Mouse (Mus musculus) thymus, adult 18-20 months (tissue): ENCODE measurements around the gene Cttnbp2nl.
A peak's percentile ranks its signal among the peaks of the same experiment; 100 is the strongest.

Experiments
- DNase-seq, 2 experiments: peaks; one replicate each; pipeline ENCODE4 v3.0.0; 2022; ENCODE audit warnings: mixed read lengths in 2 of 2

Gene Cttnbp2nl

GRCm38 (mm10) chr3:105052937-105053697 lies at the start of gene Cttnbp2nl:
Cttnbp2nl (minus strand) TSS chr3:105053146.
- DNase-seq = peak; percentile 76 to 82

DNA sequence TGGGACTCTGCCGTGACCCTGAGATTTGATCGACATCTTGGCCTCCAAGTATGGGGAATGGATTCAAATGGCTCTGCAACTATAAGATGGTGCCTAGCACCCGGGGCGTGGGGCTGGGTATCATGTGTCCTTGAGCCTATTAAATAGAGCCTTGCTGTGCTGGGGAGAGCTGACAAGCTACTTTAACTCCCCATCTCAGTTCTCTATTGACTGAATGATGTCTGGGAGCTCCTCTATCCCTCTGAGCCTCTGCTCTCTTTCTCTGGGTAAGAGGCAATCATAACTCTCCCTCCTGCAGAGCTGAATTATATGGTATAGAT lies 47.3 kb upstream of the Cttnbp2nl start:
- no peak for DNase-seq

GRCm38 (mm10) chr3:105099526-105100269 lies 46.8 kb upstream of the Cttnbp2nl start:
- DNase-seq = no peak

GRCm38 (mm10) chr3:105097581-105097980 lies 44.6 kb upstream of the Cttnbp2nl start:
- DNase-seq = no peak

DNA sequence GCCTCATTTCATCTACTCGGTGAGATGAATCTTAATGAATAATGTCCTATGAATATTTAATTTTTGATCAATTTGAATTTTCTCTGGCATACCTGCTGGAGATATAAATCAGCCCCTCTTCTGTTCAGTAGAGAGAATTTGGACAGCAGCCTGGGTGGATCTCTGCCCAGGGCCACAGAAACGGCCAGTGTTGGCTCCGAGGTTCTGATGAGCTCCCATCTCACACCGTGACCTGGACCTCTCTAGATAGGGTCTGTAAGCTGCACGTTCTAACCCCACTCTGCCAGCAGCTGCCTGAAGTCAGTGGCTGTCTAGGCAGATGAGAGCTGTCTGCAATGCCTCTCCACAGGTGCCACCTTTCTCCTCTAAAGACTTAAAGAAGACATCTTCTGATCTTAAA lies 42.1 kb upstream of the Cttnbp2nl start:
- DNase-seq = no peak

GRCm38 (mm10) chr3:105094448-105094847 lies 41.5 kb upstream of the Cttnbp2nl start:
- no peak for DNase-seq

- DNase-seq = no peak
These were observed 40.0 kb upstream of the Cttnbp2nl start for GRCm38 (mm10) chr3:105092721-105093505.

DNA sequence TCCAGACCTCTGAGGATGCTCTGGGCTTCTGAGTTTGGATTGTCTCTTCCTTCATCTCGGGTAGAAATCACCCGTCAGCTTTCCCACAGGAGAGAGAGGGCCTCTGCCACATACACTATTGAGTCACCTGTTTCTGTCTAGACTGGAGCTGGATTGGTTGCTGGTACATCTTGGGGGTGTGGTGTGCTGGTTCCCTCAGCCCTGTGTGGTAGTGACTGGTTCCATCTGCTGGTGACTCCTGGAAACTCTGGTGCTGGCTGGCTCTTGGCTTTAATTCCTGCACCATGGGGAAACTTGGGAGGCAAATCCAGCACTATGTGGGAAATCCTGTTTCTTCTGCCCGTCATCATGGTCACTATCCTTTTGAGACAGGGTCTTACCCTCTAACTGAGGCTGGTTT lies 38.0 kb upstream of the Cttnbp2nl start:
- no peak for DNase-seq

DNA sequence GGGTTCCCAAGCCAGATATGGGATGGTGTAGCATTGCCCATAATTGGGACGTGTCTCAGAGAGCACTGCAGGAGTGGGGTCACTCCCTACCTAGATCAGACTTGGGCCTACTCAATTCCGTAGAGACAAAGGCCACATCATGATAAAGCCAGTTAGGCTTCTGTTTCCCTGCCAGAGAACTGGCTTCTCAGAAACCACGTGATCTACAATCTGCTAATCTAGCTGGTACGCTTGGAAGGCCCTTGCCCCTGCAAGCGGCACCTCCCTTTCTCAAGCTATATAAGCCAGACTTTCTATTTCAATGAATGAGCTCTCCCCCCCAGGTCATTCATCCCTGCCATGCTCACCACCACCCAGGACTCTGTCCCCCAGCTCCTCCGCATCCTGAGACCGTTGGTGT lies 37.2 kb upstream of the Cttnbp2nl start:
- DNase-seq = no peak

GRCm38 (mm10) chr3:105088638-105089037 lies 35.7 kb upstream of the Cttnbp2nl start:
- DNase-seq = no peak

- DNase-seq = no peak
These were observed 34.4 kb upstream of the Cttnbp2nl start for GRCm38 (mm10) chr3:105087344-105087743.

GRCm38 (mm10) chr3:105078231-105078826 lies 25.4 kb upstream of the Cttnbp2nl start:
- DNase-seq = no peak

DNA sequence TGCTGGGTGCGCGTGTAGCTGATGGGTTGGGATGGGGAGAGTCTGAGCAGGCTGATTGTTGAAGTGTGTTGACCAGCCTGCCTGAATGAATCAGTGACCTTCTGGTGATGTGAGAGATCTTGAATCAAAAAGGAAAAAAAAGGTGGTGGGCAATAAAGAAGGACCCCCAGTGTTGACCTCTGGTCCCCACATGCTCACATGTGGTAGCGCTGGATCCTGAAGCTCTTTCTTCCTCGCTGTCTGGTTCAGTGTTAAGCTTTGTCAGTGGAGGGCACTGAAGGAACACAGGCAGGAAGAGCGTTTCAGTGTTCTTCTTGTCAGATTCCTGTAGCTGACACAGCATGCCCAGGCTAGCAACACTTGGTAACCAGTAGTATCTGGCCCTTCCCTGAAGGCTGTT lies 22.9 kb upstream of the Cttnbp2nl start:
- no peak for DNase-seq

- DNase-seq = no peak
These were observed 19.6 kb upstream of the Cttnbp2nl start for GRCm38 (mm10) chr3:105072536-105072935.

- no peak for DNase-seq
These were observed 18.3 kb upstream of the Cttnbp2nl start for GRCm38 (mm10) chr3:105071251-105071650.

DNA sequence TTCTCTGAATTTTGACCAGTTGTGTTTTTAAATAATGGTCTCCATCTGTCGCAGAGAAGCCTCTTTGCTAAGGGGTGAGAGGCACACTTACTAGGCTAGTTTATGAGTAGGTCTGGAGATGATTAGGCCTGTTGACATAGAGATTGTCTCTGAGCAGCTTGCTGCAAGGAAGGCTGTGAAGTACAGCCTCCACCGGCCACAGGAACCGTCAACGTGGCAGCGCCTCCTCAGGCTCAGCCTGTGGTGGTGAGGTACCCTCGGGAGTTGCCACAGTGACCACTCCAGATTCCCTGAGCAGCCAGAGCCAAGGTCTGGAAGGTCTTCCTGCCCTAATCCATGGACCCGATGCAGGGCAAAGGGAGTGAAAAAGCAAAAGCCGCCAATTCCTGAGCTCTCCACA lies 17.6 kb upstream of the Cttnbp2nl start:
- DNase-seq = no peak

- no peak for DNase-seq
These were observed 13.6 kb upstream of the Cttnbp2nl start, which contains the start of gene 4930564D02Rik for GRCm38 (mm10) chr3:105066544-105066943. 4930564D02Rik (plus strand) TSS chr3:105066844.

GRCm38 (mm10) chr3:105062676-105063075 lies 9.7 kb upstream of the Cttnbp2nl start:
- DNase-seq = no peak

- no peak for DNase-seq
These were observed 9.0 kb upstream of the Cttnbp2nl start for GRCm38 (mm10) chr3:105061991-105062390.

GRCm38 (mm10) chr3:105061496-105061895 lies 8.6 kb upstream of the Cttnbp2nl start:
- no peak for DNase-seq

DNA sequence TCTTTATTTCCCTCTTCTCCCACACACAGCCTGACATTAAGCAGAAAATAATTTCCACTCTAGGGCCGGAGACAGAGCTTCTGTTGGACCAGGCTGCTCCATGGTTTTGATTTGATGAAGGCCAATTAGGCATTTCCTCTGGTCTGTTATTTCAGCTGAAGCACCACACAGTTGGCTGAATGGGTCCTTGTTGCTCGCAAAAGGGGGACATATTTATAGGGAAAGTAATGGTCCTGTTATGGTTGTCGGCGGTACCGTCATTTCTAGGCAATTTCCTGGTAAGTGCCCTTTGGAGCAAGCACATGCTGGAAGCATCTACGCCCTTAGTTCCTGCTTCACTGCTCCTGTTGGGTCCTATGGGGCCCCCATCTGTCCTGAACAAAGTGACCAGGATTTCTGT lies 8.0 kb upstream of the Cttnbp2nl start:
- DNase-seq = no peak

DNA sequence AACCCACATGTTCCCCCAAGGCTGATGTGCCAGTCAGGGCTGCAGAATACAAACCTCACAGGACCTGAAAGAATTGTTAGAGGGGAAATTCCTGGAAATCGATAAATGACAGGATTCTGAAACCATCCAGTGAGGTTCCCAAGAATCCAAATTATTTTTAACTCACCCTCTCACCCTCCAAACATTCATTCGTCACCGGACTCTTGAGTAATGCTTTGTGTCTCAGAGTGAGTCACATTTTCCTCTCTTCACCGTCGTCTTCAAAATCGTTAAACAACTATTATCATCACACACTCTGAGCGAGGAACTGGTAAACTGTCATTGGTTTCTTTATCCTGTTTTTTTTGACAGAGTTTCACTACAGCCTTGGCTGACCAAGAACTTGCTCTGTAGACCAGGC lies 7.0 kb upstream of the Cttnbp2nl start:
- no peak for DNase-seq
